Mouse (Mus musculus): Measurements from ENCODE around the gene Frmpd4. TPM values are rescaled to one million over a fixed set of nuclear protein-coding genes. Genes with fewer than 3 reads are reported as not detected.

The Frmpd4 gene
- polyA plus RNA-seq, 1 experiment from 2014 or later: not detected

- Histone ChIP-seq H3K4me1 (ENCODE audit: insufficient read depth) (no peaks in the 10 kb centered on the region), H3K27me3 (ENCODE audit: insufficient read depth, low read length) (no peaks in the 10 kb centered on the region), H3K27ac (ENCODE audit: low read depth) (no peak overlapping the region), H3K4me2 (ENCODE audit: low read depth, low read length) (no peak overlapping the region), H3K36me3 (replicated peaks; ENCODE audit: insufficient read depth, low read length) (no peaks in the 10 kb centered on the region), H3K9me3 (ENCODE audit: low read length) (no peaks in the 10 kb centered on the region), H3K4me3 (ENCODE audit: low read depth, low read length) (no peak overlapping the region), H3K9ac (replicated peaks) (no peak overlapping the region)
- TF ChIP-seq CTCF (IDR thresholded peaks at IDR 0.05; ENCODE audit: low read depth) (no peak), EP300 (IDR thresholded peaks at IDR 0.05; ENCODE audit: low read depth) (no peak)
- ATAC-seq (no peak), DNase-seq (no peak)
These were observed 238.8 kb downstream of the Frmpd4 start for GRCm38 (mm10) chrX:168338212-168338611.

DNA sequence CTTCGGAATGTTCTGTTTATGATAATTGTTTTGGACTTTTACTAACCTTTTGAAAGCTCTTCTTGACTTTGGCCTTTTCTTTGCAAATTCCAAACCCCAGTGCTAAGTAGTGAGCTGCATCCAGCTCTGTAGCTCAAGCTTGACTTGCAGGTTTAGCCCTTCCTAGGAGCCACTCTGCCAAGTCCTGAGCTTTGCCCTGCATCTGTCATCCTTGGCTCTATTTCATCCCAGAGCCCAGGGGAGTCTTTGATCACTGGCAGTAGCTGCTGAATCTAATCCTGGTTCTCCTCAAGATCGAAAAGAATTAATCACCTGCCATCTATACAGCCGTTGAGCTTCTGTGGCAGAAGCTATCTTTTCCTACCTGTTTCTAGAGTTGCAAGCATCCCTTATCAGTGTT, 251.9 kb downstream of the Frmpd4 start:
- Histone ChIP-seq H3K4me3 (ENCODE audit: low read depth, low read length) (no peak overlapping the region), H3K9me3 (ENCODE audit: low read length) (no peaks in the 10 kb centered on the region), H3K27me3 (ENCODE audit: insufficient read depth, low read length) (no peaks in the 10 kb centered on the region; the same call in 1 of the 2 replicates), H3K4me2 (ENCODE audit: low read depth, low read length) (no peak overlapping the region), H3K4me1 (ENCODE audit: insufficient read depth) (no peaks in the 10 kb centered on the region), H3K36me3 (replicated peaks; ENCODE audit: insufficient read depth, low read length) (no peaks in the 10 kb centered on the region), H3K9ac (replicated peaks) (no peak overlapping the region), H3K27ac (ENCODE audit: low read depth) (no peak overlapping the region)
- TF ChIP-seq EP300 (IDR thresholded peaks at IDR 0.05; ENCODE audit: low read depth) (no peak), CTCF (IDR thresholded peaks at IDR 0.05; ENCODE audit: low read depth) (no peak)
- ATAC-seq: no peak
- DNase-seq: no peak
- 64% methylated on average over 3 of the region's 3 CpGs for WGBS (ENCODE audit: insufficient replicate concordance)

DNA sequence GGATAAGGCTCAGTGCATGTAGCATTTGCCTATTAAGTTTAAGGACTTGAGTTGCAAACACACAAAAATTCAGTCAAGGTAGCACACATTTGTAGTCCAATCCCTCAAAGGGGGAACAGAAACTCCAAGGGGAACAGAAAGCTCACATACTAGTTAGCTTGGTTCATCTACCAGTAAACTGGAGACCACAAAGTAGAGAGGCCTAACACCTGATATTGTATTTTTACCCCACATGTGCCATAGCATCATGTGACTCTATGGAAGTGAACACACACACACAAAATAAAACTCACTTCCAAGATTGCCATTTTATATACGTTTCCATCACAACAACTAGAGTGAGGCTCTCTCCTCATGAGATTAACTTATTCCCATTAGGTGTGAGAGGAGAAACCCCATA, 264.9 kb downstream of the Frmpd4 start:
- no peaks in the 10 kb centered on the region for H3K9me3 ChIP-seq (ENCODE audit: low read length)
- H3K9ac ChIP-seq (replicated peaks): no peak overlapping the region
- no peak overlapping the region for H3K4me2 ChIP-seq (ENCODE audit: low read depth, low read length)
- 83% methylated on average over 1 of the region's 1 CpGs for WGBS (ENCODE audit: insufficient replicate concordance)
- H3K27ac ChIP-seq (ENCODE audit: low read depth): no peak overlapping the region
- H3K4me3 ChIP-seq (ENCODE audit: low read depth, low read length): no peak overlapping the region
- no peaks in the 10 kb centered on the region for H3K27me3 ChIP-seq (ENCODE audit: insufficient read depth, low read length)
- H3K4me1 ChIP-seq (ENCODE audit: insufficient read depth): no peaks in the 10 kb centered on the region
- ATAC-seq: no peak
- TF ChIP-seq EP300 (IDR thresholded peaks at IDR 0.05; ENCODE audit: low read depth) (no peak), CTCF (IDR thresholded peaks at IDR 0.05; ENCODE audit: low read depth) (no peak)
- no peaks in the 10 kb centered on the region for H3K36me3 ChIP-seq (replicated peaks; ENCODE audit: insufficient read depth, low read length)
- no peak for DNase-seq

DNA sequence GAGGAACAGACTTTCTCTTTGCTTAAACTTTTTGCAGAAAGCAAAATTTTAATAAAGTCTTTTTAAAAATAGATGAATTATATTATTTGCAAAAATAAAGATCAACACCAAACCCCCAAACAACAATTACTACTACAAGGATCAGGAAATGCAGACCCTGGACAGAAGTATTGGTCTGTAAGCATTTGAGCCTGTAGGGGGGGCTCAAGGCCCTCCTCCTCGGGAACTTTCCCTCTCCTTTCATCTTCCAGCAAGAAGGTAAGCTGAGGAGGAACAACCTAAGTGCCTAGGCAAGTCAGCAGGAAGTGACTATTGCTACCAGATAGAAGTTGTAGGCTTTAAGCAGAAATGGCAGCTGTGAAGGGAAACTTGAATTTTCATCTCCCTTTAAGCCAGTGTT, 266.9 kb downstream of the Frmpd4 start:
- DNase-seq (no peak), ATAC-seq (no peak)

DNA sequence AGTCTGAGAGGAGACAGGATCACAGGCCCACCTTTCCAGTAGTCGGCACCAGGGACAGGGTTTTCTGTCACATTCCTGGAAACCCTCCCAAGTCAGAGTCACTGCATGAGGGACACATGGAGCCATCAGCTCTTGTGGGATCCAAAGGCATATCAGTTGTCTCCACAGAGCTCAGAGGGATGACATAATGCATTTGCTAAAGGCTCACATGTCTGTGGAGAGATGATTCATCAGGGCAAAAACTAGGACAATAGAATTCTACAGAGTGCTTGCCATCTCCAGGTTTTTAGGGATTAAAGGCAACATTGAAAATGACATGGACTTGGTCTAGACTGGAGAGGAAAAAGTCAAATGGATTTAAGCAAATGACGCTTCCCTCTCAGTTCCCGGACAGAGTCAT, 284.5 kb downstream of the Frmpd4 start:
- Histone ChIP-seq H3K27me3 (ENCODE audit: insufficient read depth, low read length) (no peaks in the 10 kb centered on the region), H3K4me1 (ENCODE audit: insufficient read depth) (no peaks in the 10 kb centered on the region), H3K9ac (replicated peaks) (no peak overlapping the region), H3K4me2 (ENCODE audit: low read depth, low read length) (no peak overlapping the region), H3K4me3 (ENCODE audit: low read depth, low read length) (no peak overlapping the region), H3K27ac (ENCODE audit: low read depth) (no peak overlapping the region), H3K36me3 (replicated peaks; ENCODE audit: insufficient read depth, low read length) (no peaks in the 10 kb centered on the region), H3K9me3 (ENCODE audit: low read length) (no peaks in the 10 kb centered on the region)
- DNase-seq (no peak), ATAC-seq (no peak)
- 74% methylated on average over 3 of the region's 3 CpGs for WGBS (ENCODE audit: insufficient replicate concordance)
- no peak for TF ChIP-seq EP300 (IDR thresholded peaks at IDR 0.05; ENCODE audit: low read depth)
- TF ChIP-seq CTCF (IDR thresholded peaks at IDR 0.05; ENCODE audit: low read depth): no peak

More for the DNA sequence above, 266.9 kb downstream of the Frmpd4 start:
- WGBS (ENCODE audit: insufficient replicate concordance): 0% methylated on average over 1 of the region's 1 CpGs
- Histone ChIP-seq H3K27me3 (ENCODE audit: insufficient read depth, low read length) (no peaks in the 10 kb centered on the region; the same call in 1 of the 2 replicates), H3K4me2 (ENCODE audit: low read depth, low read length) (no peak overlapping the region), H3K4me1 (ENCODE audit: insufficient read depth) (no peaks in the 10 kb centered on the region), H3K4me3 (ENCODE audit: low read depth, low read length) (no peak overlapping the region), H3K36me3 (replicated peaks; ENCODE audit: insufficient read depth, low read length) (no peaks in the 10 kb centered on the region), H3K9me3 (ENCODE audit: low read length) (no peaks in the 10 kb centered on the region), H3K27ac (ENCODE audit: low read depth) (no peak overlapping the region), H3K9ac (replicated peaks) (no peak overlapping the region)
- no peak for TF ChIP-seq EP300 (IDR thresholded peaks at IDR 0.05; ENCODE audit: low read depth)
- no peak for TF ChIP-seq CTCF (IDR thresholded peaks at IDR 0.05; ENCODE audit: low read depth)

DNA sequence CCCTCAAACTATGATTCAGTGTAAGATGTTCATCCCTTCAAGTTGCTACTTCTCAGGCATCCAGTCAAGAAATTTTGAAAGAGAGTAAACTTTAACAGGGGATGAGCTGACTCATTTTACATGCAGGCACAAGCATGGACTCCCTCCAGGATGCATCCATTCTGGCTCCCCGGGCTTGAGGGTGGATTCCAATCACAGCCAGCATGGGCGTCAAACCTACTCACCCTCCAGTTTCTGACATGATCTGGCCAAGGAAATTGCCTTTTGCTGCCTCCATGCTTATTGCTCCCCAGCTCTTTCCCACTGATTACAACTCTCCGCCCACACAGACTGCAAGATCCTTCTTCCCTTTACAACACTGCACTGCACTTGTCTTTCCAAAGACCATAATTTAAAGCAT, 370.0 kb downstream of the Frmpd4 start:
- H3K9me3 ChIP-seq (ENCODE audit: low read length): no peaks in the 10 kb centered on the region
- DNase-seq (no peak), ATAC-seq (no peak)
- no peak overlapping the region for H3K9ac ChIP-seq (replicated peaks)
- WGBS (ENCODE audit: insufficient replicate concordance): 72% methylated on average over 3 of the region's 3 CpGs
- no peak overlapping the region for H3K4me2 ChIP-seq (ENCODE audit: low read depth, low read length)
- TF ChIP-seq EP300 (IDR thresholded peaks at IDR 0.05; ENCODE audit: low read depth) (no peak), CTCF (IDR thresholded peaks at IDR 0.05; ENCODE audit: low read depth) (no peak)
- no peak overlapping the region for H3K4me3 ChIP-seq (ENCODE audit: low read depth, low read length)
- no peaks in the 10 kb centered on the region for H3K27me3 ChIP-seq (ENCODE audit: insufficient read depth, low read length)
- no peaks in the 10 kb centered on the region for H3K36me3 ChIP-seq (replicated peaks; ENCODE audit: insufficient read depth, low read length)
- H3K4me1 ChIP-seq (ENCODE audit: insufficient read depth): no peaks in the 10 kb centered on the region
- H3K27ac ChIP-seq (ENCODE audit: low read depth): no peak overlapping the region

DNA sequence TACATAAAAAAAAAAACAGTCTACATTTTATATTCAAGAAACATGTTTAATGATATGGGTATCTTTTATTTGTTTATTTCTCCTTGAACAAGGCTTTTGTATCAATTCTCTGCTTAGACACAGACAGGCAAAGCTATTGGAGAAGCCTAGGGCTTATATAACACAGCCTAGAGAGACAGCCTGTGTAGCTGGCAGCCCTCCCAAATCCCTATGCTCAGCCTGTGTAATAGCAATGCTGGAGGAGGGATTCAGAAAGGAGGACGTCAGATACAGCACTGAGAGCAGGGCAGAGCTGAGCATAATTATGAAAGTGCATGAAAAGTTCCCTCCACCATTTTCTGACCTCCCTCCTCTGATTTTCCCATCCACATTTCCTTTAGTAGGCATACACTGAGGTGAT, 385.1 kb downstream of the Frmpd4 start:
- Histone ChIP-seq H3K4me2 (ENCODE audit: low read depth, low read length) (no peak overlapping the region), H3K4me1 (ENCODE audit: insufficient read depth) (no peaks in the 10 kb centered on the region), H3K27me3 (ENCODE audit: insufficient read depth, low read length) (no peaks in the 10 kb centered on the region), H3K36me3 (replicated peaks; ENCODE audit: insufficient read depth, low read length) (no peaks in the 10 kb centered on the region), H3K27ac (ENCODE audit: low read depth) (no peak overlapping the region), H3K9me3 (ENCODE audit: low read length) (no peaks in the 10 kb centered on the region), H3K9ac (replicated peaks) (no peak overlapping the region), H3K4me3 (ENCODE audit: low read depth, low read length) (no peak overlapping the region)
- TF ChIP-seq CTCF (IDR thresholded peaks at IDR 0.05; ENCODE audit: low read depth): no peak
- TF ChIP-seq EP300 (IDR thresholded peaks at IDR 0.05; ENCODE audit: low read depth): no peak
- ATAC-seq (no peak), DNase-seq (no peak)
- 11% methylated on average over 1 of the region's 1 CpGs for WGBS (ENCODE audit: insufficient replicate concordance)
